Mouse (Mus musculus) intestine, embryonic 14.5 days (tissue): Measurements from ENCODE around the gene Myt1l. TPM values are rescaled to one million over a fixed set of nuclear protein-coding genes. Genes with fewer than 3 reads are reported as not detected.

Experiments used
- ATAC-seq: fragments of 200-750 bp; cut with Nextera tagmentation; replicated peaks from 2 replicates; pipeline ENCODE4 v1.8.0; 2017; ENCODE audit warnings: low read depth, moderate number of reproducible peaks, moderate TSS enrichment, moderate library complexity; ENCODE audit not compliant: low FRiP score, low TSS enrichment
- DNase-seq: peaks from one replicate; pipeline ENCODE4 v3.0.0-alpha.2; 2018; ENCODE audit warnings: low spot score
- H3K27ac ChIP-seq: fragments of 300-500 bp; sonication (generic); 2 replicates; pipeline ENCODE4 v1.5.1; 2014; ENCODE audit warnings: low read depth, mild to moderate bottlenecking, control low read depth
- H3K27me3 ChIP-seq: fragments of 300-500 bp; sonication (generic); replicated peaks from 2 replicates; pipeline ENCODE4 v1.6.1; 2014; ENCODE audit warnings: low read length, control low read depth; ENCODE audit not compliant: control insufficient read depth, insufficient read depth
- H3K36me3 ChIP-seq: fragments of 300-500 bp; sonication (generic); 2 replicates; pipeline ENCODE4 v1.6.1; 2014; ENCODE audit warnings: low read length, control low read depth; ENCODE audit not compliant: control insufficient read depth, insufficient read depth
- H3K4me1 ChIP-seq: fragments of 300-500 bp; sonication (generic); replicated peaks from 2 replicates; pipeline ENCODE4 v1.6.1; 2014; ENCODE audit warnings: low read length, control low read depth, mixed read lengths; ENCODE audit not compliant: control insufficient read depth, insufficient read depth
- H3K4me2 ChIP-seq: fragments of 300-500 bp; sonication (generic); 2 replicates; pipeline ENCODE4 v1.6.1; 2014; ENCODE audit warnings: low read length
- H3K4me3 ChIP-seq: fragments of 300-500 bp; sonication (generic); 2 replicates; pipeline ENCODE4 v1.5.1; 2014; ENCODE audit warnings: low read depth, low read length, control low read depth, mixed read lengths
- H3K9ac ChIP-seq: fragments of 300-500 bp; sonication (generic); 2 replicates; pipeline ENCODE4 v1.6.1; 2014; ENCODE audit warnings: mild to moderate bottlenecking, low read length
- H3K9me3 ChIP-seq: fragments of 300-500 bp; sonication (generic); 2 replicates; pipeline ENCODE4 v1.6.1; 2016; ENCODE audit warnings: low read length, control low read depth; ENCODE audit not compliant: control insufficient read depth
- WGBS: fragments of 180-500 bp; shearing (Covaris S2); extraction: QIAGEN DNeasy Blood & Tissue Kit; methylation state at CpG from one replicate; pipeline ENCODE4 v1.1.7; 2014; 5-methylcytosine and 5-hydroxymethylcytosine counted together
- polyA plus RNA-seq: library from polyadenylated mRNA; unstranded; fragments of >200 nt; fragmentation: Nextera tagmentation; extraction: Ambion mirVana; gene quantifications from 2 replicates; pipeline ENCODE4 v1.2.1, GENCODE M21; 2014

The Myt1l gene
- polyA plus RNA-seq, 1 experiment from 2014 or later = 3.8 TPM

DNA sequence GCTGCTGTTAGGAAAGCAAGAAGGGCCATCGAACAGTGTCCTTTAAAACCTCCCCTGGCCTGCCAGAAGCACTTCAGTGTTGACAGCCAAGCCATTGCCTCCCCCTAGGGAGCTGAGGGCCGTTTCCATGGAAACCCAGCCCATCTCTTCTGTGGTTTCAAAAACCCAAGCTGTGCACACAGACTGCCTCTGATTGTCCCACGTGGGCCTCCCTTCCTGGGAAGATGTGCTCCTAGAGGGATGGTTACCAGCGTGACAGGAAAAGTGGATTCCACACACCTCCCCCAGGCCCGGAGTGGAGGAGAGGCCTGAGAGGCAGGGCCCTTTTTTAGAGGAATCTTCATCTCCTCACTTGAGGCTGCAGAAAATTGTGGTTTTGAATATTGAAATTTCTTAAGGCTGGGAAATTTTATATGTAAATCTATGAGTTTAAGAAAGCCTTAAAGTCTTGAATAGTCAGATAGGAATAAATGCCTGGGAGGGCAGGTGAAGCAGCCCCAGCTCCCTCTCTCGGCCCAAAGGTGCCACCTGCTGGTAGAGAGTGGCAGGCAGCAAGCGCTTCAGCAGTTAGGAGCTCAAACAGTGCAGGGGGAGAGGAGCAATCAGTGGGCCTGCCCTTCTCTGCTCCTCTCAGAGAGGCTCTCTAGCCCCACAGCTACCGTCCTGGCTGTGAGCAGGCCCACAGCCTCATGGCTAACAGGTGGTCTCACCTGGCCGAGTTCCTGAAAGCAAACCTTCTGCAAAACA is 354.9 kb downstream of the Myt1l start:
- no peak overlapping the region for H3K9ac ChIP-seq
- H3K4me2 ChIP-seq = no peak overlapping the region
- H3K9me3 ChIP-seq = no peaks in the 10 kb centered on the region
- WGBS = 22% methylated on average over 9 of the region's 9 CpGs
- ATAC-seq = 0 out of 2 replicates have a peak, but pooled peaks have one; percentile 27
- DNase-seq = peak; percentile 80
- no peaks in the 10 kb centered on the region for H3K27me3 ChIP-seq
- H3K36me3 ChIP-seq = no peaks in the 10 kb centered on the region
- H3K4me1 ChIP-seq = no peaks in the 10 kb centered on the region
- H3K27ac ChIP-seq = no peak overlapping the region
- H3K4me3 ChIP-seq = no peak overlapping the region

DNA sequence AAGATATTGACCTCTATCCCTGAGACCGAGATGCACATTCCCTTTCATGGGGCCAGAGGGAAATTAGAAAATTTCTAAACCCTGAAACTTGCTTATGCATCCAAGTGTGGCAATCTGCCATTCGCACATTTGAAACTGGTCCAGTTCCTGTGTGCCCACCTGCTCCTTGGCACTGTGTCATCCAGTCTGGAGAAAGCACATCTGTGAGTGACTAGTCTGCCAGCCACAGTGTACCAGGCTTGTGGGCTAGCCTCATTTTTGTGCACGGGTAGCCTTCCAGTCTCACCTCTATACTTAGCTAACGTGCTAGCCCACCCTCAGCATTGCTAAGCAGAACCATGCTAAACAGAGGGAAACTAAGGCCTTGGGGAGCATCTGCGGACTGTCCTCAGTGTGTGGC is 356.2 kb downstream of the Myt1l start:
- DNase-seq (no peak), ATAC-seq (no peak)
- H3K36me3 ChIP-seq = no peaks in the 10 kb centered on the region
- H3K27me3 ChIP-seq = no peaks in the 10 kb centered on the region
- H3K4me3 ChIP-seq = no peak overlapping the region
- no peaks in the 10 kb centered on the region for H3K4me1 ChIP-seq
- H3K9me3 ChIP-seq = no peaks in the 10 kb centered on the region
- 77% methylated on average over 5 of the region's 5 CpGs for WGBS
- H3K9ac ChIP-seq = no peak overlapping the region
- no peak overlapping the region for H3K27ac ChIP-seq
- H3K4me2 ChIP-seq = no peak overlapping the region

DNA sequence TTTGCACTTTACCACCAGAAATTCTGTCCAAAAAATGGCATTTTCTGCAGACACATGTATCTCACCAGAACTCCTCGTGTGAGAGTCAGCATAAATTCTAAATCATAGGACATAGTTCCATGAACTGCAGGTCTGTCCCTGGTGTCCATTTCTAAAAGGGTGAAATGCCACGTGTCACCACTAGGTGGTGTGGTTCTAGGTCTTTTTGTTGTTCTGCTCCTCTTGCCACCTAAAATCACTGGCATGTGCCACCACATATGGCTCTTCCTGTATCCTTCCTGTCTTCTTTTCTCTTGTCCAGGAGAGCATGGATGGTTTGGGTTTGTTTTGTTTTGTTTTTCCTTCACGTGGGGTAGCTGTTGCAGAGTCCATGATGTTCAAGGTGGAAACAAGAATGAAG is 366.5 kb downstream of the Myt1l start:
- H3K27ac ChIP-seq = no peak overlapping the region
- no peak overlapping the region for H3K4me2 ChIP-seq
- no peak overlapping the region for H3K4me3 ChIP-seq
- peak; percentile 60 for DNase-seq
- H3K4me1 ChIP-seq = no peaks in the 10 kb centered on the region
- H3K9me3 ChIP-seq = no peaks in the 10 kb centered on the region
- no peak overlapping the region for H3K9ac ChIP-seq
- H3K36me3 ChIP-seq = no peaks in the 10 kb centered on the region
- 15% methylated on average over 3 of the region's 3 CpGs for WGBS
- ATAC-seq = no peak
- no peaks in the 10 kb centered on the region for H3K27me3 ChIP-seq

DNA sequence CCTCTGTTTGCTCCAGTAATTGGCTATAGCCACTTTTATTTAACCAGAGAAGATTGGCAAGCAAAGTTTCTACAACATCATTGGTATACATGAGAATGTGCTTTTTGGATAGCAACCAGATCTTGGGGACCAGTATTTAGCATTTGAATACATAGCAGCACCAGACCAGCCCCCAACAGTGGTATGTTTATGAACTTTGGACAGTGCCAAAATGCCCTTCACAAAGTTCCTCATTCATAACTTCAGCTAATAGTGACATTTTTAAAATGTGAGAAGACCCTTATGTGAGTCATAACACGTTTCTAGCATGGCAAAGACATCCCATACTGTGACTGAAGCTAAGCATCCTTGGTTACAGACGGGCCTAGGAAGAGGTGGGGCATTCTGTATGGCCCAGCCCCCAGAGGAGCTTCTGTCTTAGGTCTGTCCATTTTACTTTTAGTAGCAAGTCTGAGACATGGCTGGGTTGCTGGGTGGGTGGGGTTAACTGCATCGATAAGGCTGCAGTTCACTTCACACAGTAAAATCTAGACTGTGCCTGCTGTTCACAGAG is 369.4 kb downstream of the Myt1l start:
- Histone ChIP-seq H3K27ac (no peak overlapping the region), H3K9ac (no peak overlapping the region), H3K4me3 (no peak overlapping the region), H3K9me3 (no peaks in the 10 kb centered on the region), H3K4me1 (no peaks in the 10 kb centered on the region), H3K4me2 (no peak overlapping the region), H3K27me3 (no peaks in the 10 kb centered on the region), H3K36me3 (no peaks in the 10 kb centered on the region)
- 78% methylated on average over 3 of the region's 3 CpGs for WGBS
- ATAC-seq (no peak), DNase-seq (no peak)

DNA sequence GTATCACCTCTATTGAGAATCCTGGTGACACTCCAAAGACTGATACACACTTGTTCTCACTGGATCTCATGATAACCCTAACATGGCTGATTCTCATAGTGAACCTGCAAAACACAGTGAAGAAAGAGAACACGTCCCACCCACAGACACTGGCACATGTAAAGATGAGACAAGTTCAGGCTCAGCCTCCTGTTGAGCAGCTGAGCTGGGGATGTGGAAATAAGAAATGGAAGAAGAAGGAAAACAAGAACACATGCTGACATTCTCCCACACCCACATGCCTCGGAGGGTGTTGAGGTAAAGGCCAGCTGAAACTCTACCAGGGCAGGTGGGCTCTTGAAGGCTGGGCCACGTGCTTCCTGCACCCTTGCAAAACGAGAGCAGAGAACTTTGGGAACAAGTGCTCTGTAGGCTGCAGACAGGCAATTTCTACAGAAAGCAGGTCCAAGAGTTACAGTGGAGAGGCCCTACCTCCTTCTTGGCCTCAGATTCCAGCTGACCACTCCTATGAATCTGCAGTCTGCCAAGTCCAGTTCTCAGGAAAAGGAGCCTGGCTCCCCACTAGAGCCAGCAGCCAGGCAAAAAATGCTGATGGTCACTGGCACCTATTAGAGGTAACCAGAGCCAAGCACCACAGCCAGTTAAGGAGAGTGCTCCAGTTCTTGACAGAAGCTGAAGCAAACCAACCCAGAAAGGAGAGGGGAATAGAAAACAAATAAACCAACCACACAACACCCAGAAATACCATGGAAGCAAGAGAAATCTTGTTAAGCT is 376.1 kb downstream of the Myt1l start:
- no peaks in the 10 kb centered on the region for H3K27me3 ChIP-seq
- ATAC-seq = no peak
- 75% methylated on average over 4 of the region's 4 CpGs for WGBS

DNA sequence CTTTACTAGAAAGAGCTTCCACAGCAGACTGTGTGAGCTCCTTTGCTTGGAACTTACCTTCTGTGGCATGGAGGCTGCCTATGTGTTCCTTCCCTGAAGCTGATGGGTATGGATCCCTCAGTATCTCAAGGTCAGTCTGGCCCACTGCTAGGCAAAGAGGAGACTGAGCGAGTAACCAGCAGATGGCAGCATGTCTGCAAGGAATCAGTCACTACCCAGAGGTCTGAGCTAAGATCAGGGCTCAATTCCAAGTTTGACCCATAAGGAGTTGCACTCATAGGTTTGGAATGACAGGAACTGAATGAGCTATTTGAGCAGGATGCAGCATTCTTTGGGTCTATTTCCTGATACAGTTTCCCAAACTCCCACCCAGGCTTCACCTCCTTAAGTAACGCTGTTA is 378.9 kb downstream of the Myt1l start:
- Histone ChIP-seq H3K4me3 (no peak overlapping the region), H3K4me1 (no peaks in the 10 kb centered on the region), H3K27me3 (no peaks in the 10 kb centered on the region), H3K9me3 (no peaks in the 10 kb centered on the region), H3K9ac (no peak overlapping the region), H3K27ac (no peak overlapping the region), H3K36me3 (no peaks in the 10 kb centered on the region), H3K4me2 (no peak overlapping the region)
- whole genome bisulfite sequencing = 20% methylated on average over 2 of the region's 2 CpGs
- DNase-seq = peak; percentile 65
- ATAC-seq = peak; percentile 43; the same call in 1 of the 2 replicates

More for the DNA sequence above, 376.1 kb downstream of the Myt1l start:
- no peak overlapping the region for H3K27ac ChIP-seq
- no peaks in the 10 kb centered on the region for H3K36me3 ChIP-seq
- no peaks in the 10 kb centered on the region for H3K9me3 ChIP-seq
- no peak overlapping the region for H3K9ac ChIP-seq
- H3K4me3 ChIP-seq = no peak overlapping the region
- H3K4me2 ChIP-seq = no peak overlapping the region
- no peak for DNase-seq
- no peaks in the 10 kb centered on the region for H3K4me1 ChIP-seq

DNA sequence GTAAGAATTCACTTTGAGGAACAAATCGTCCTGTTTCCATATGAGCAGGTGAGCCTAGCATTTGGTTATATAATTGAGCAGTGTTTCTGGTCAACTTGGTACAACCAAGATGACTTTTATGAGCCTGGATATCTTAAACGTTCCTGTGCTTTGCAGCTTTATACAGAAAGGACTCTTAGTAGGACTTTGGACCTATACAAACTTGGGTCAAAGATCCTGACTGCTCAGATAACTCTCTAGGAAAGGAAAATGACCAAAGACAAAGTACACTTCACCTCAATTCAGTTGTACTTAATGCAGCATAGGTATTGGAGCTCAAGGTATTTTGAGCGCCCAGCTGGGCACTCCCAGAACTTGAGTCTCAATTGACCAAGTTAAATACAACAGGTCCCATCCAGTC is 388.0 kb downstream of the Myt1l start:
- Histone ChIP-seq H3K4me1 (no peaks in the 10 kb centered on the region), H3K4me2 (no peak overlapping the region), H3K27me3 (no peaks in the 10 kb centered on the region), H3K4me3 (no peak overlapping the region), H3K9ac (no peak overlapping the region), H3K36me3 (no peaks in the 10 kb centered on the region), H3K9me3 (no peaks in the 10 kb centered on the region), H3K27ac (no peak overlapping the region)
- DNase-seq (no peak), ATAC-seq (no peak)
- WGBS = 82% methylated on average over 3 of the region's 3 CpGs

DNA sequence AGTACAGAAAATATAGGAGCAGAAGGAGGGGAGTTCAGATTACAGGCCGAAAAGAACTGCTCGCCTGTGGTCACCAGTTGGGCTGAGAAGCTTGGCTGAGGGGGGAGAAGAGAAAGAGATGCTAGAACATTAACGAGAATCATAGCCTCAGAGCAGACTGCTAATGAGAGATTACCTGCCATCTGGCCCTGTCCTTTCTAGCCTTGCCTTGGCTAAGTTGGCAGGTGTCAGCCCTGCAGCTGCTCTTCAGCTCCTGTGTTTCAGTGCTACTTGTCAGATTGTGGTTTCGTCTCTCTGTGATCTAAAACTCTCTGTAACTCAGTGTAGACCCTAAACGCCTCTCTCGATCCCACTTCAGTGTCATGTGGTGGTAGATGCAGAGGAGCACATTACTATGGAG is 388.6 kb downstream of the Myt1l start:
- H3K36me3 ChIP-seq = no peaks in the 10 kb centered on the region
- ATAC-seq (no peak), DNase-seq (no peak)
- no peaks in the 10 kb centered on the region for H3K9me3 ChIP-seq
- H3K4me3 ChIP-seq = no peak overlapping the region
- no peak overlapping the region for H3K9ac ChIP-seq
- H3K27me3 ChIP-seq = no peaks in the 10 kb centered on the region
- no peak overlapping the region for H3K4me2 ChIP-seq
- WGBS = 87% methylated on average over 6 of the region's 6 CpGs
- H3K27ac ChIP-seq = no peak overlapping the region
- H3K4me1 ChIP-seq = no peaks in the 10 kb centered on the region
